Mouse (Mus musculus) forebrain, embryonic 14.5 days (tissue): ENCODE results near the gene Rph3al. TPM values are rescaled to one million over a fixed set of nuclear protein-coding genes. Genes with fewer than 3 reads are reported as not detected.

ENCODE experiments used
- ATAC-seq: fragments of 200-750 bp; cut with Nextera tagmentation; 2 replicates; pipeline ENCODE4 v1.8.0; 2017; ENCODE audit warnings: mild to moderate bottlenecking, moderate library complexity
- DNase-seq: peaks from one replicate; pipeline ENCODE4 v3.0.0-alpha.2; 2015; ENCODE audit warnings: low spot score
- H3K27ac ChIP-seq: fragments of 300-500 bp; sonication (generic); 2 replicates; pipeline ENCODE4 v1.5.1; 2014; ENCODE audit warnings: low read depth, mild to moderate bottlenecking, control low read depth, low read length, moderate library complexity
- H3K27me3 ChIP-seq: fragments of 300-500 bp; sonication (generic); replicated peaks from 2 replicates; pipeline ENCODE4 v1.6.1; 2014; ENCODE audit warnings: low read length, control low read depth, mixed read lengths; ENCODE audit not compliant: control insufficient read depth, insufficient read depth
- H3K36me3 ChIP-seq: fragments of 300-500 bp; sonication (generic); 2 replicates; pipeline ENCODE4 v1.6.1; 2014; ENCODE audit warnings: low read length, control low read depth; ENCODE audit not compliant: control insufficient read depth, insufficient read depth
- H3K4me1 ChIP-seq: fragments of 300-500 bp; sonication (generic); 2 replicates; pipeline ENCODE4 v1.6.1; 2014; ENCODE audit warnings: antibody characterized with exemption, low read length, control low read depth; ENCODE audit not compliant: control insufficient read depth, insufficient read depth
- H3K4me2 ChIP-seq: fragments of 300-500 bp; sonication (generic); 2 replicates; pipeline ENCODE4 v1.6.1; 2014; ENCODE audit warnings: mild to moderate bottlenecking, control low read depth, low read length
- H3K4me3 ChIP-seq: fragments of 300-500 bp; sonication (generic); 2 replicates; pipeline ENCODE4 v1.5.1; 2014; ENCODE audit warnings: low read depth, low read length, control low read depth
- H3K9ac ChIP-seq: fragments of 300-500 bp; sonication (generic); 2 replicates; pipeline ENCODE4 v1.6.1; 2014; ENCODE audit warnings: mild to moderate bottlenecking, low read length, control low read depth, moderate library complexity
- H3K9me3 ChIP-seq: fragments of 300-500 bp; sonication (generic); replicated peaks from 2 replicates; pipeline ENCODE4 v1.6.1; 2016; ENCODE audit warnings: low read length, control low read depth, mixed read lengths; ENCODE audit not compliant: control insufficient read depth
- WGBS: fragments of 180-500 bp; shearing (Covaris S2); extraction: QIAGEN DNeasy Blood & Tissue Kit; methylation state at CpG from one replicate; pipeline ENCODE4 v1.1.7; 2014; 5-methylcytosine and 5-hydroxymethylcytosine counted together
- polyA plus RNA-seq: library from polyadenylated mRNA; unstranded; fragments of >200 nt; fragmentation: Nextera tagmentation; extraction: Ambion mirVana; gene quantifications from 2 replicates; pipeline ENCODE4 v1.2.1, GENCODE M21; 2014

Rph3al gene
- polyA plus RNA-seq, 1 experiment from 2014 or later = 2.8 TPM

- Histone ChIP-seq H3K4me3 (no peak overlapping the region), H3K4me2 (no peak overlapping the region), H3K27ac (no peak overlapping the region), H3K4me1 (no peaks in the 10 kb centered on the region), H3K9ac (no peak overlapping the region), H3K36me3 (no peaks in the 10 kb centered on the region), H3K27me3 (no peaks in the 10 kb centered on the region), H3K9me3 (no peaks in the 10 kb centered on the region)
- 93% methylated on average over 3 of the region's 3 CpGs for WGBS
- DNase-seq = no peak
- ATAC-seq = no peak
Observed at GRCm38 (mm10) chr11:75881234-75881633, 57.0 kb downstream of the Rph3al start.

GRCm38 (mm10) chr11:75880064-75880463, 58.2 kb downstream of the Rph3al start:
- WGBS = 53% methylated on average over 8 of the region's 8 CpGs
- Histone ChIP-seq H3K27me3 (no peaks in the 10 kb centered on the region), H3K4me1 (no peaks in the 10 kb centered on the region), H3K9ac (no peak overlapping the region), H3K4me3 (no peak overlapping the region), H3K36me3 (no peaks in the 10 kb centered on the region), H3K9me3 (no peaks in the 10 kb centered on the region), H3K4me2 (no peak overlapping the region), H3K27ac (no peak overlapping the region)
- ATAC-seq (no peak), DNase-seq (no peak)

- WGBS = 91% methylated on average over 8 of the region's 8 CpGs
- H3K9me3 ChIP-seq = no peaks in the 10 kb centered on the region
- H3K4me2 ChIP-seq = no peak overlapping the region
- no peaks in the 10 kb centered on the region for H3K4me1 ChIP-seq
- no peak overlapping the region for H3K4me3 ChIP-seq
- DNase-seq (no peak), ATAC-seq (no peak)
- no peaks in the 10 kb centered on the region for H3K36me3 ChIP-seq
- H3K27ac ChIP-seq = no peak overlapping the region
- H3K9ac ChIP-seq = no peak overlapping the region
- no peaks in the 10 kb centered on the region for H3K27me3 ChIP-seq
Observed at GRCm38 (mm10) chr11:75878460-75878859, 59.8 kb downstream of the Rph3al start.

GRCm38 (mm10) chr11:75876043-75876780, 62.0 kb downstream of the Rph3al start:
- DNase-seq (no peak), ATAC-seq (no peak)
- Histone ChIP-seq H3K4me3 (no peak overlapping the region), H3K4me2 (no peak overlapping the region), H3K27me3 (no peaks in the 10 kb centered on the region), H3K9me3 (no peaks in the 10 kb centered on the region), H3K36me3 (no peaks in the 10 kb centered on the region), H3K27ac (no peak overlapping the region), H3K4me1 (no peaks in the 10 kb centered on the region), H3K9ac (no peak overlapping the region)
- WGBS = 55% methylated on average over 15 of the region's 15 CpGs

GRCm38 (mm10) chr11:75871688-75872087, 66.5 kb downstream of the Rph3al start:
- Histone ChIP-seq H3K9ac (no peak overlapping the region), H3K27ac (no peak overlapping the region), H3K27me3 (no peaks in the 10 kb centered on the region), H3K4me3 (no peak overlapping the region), H3K4me2 (no peak overlapping the region), H3K4me1 (peaks cover 17% of the 10 kb centered on the region), H3K36me3 (no peaks in the 10 kb centered on the region), H3K9me3 (no peaks in the 10 kb centered on the region)
- ATAC-seq (no peak), DNase-seq (no peak)
- 96% methylated on average over 1 of the region's 1 CpGs for WGBS

- no peak overlapping the region for H3K9ac ChIP-seq
- 0 out of 2 replicates have a peak overlapping the region, but pooled peaks have one; percentile 11 for H3K27ac ChIP-seq
- no peaks in the 10 kb centered on the region for H3K27me3 ChIP-seq
- H3K36me3 ChIP-seq = no peaks in the 10 kb centered on the region
- no peaks in the 10 kb centered on the region for H3K9me3 ChIP-seq
- WGBS = 21% methylated on average over 4 of the region's 4 CpGs
- H3K4me1 ChIP-seq = peaks cover 19% of the 10 kb centered on the region
- ATAC-seq (no peak), DNase-seq (no peak)
- H3K4me2 ChIP-seq = no peak overlapping the region
- H3K4me3 ChIP-seq = no peak overlapping the region
Observed at GRCm38 (mm10) chr11:75870947-75871346, 67.3 kb downstream of the Rph3al start.

- DNase-seq (no peak), ATAC-seq (0 out of 2 replicates have a peak, but pooled peaks have one; percentile 24)
- Histone ChIP-seq H3K4me3 (no peak overlapping the region), H3K9me3 (no peaks in the 10 kb centered on the region), H3K4me2 (no peak overlapping the region), H3K36me3 (no peaks in the 10 kb centered on the region), H3K4me1 (peaks cover 25% of the 10 kb centered on the region), H3K27me3 (no peaks in the 10 kb centered on the region), H3K9ac (no peak overlapping the region), H3K27ac (peak overlapping the region; percentile 44; the same call in 1 of the 2 replicates)
- 29% methylated on average over 5 of the region's 5 CpGs for WGBS
Observed at GRCm38 (mm10) chr11:75870386-75870785, 67.8 kb downstream of the Rph3al start.

GRCm38 (mm10) chr11:75869898-75870297, 68.3 kb downstream of the Rph3al start:
- no peaks in the 10 kb centered on the region for H3K27me3 ChIP-seq
- DNase-seq = peak; percentile 86
- ATAC-seq = peak; percentile 91
- H3K4me3 ChIP-seq = no peak overlapping the region
- no peak overlapping the region for H3K4me2 ChIP-seq
- WGBS = 30% methylated on average over 5 of the region's 5 CpGs
- peaks cover 27% of the 10 kb centered on the region for H3K4me1 ChIP-seq
- H3K9me3 ChIP-seq = no peaks in the 10 kb centered on the region
- no peak overlapping the region for H3K9ac ChIP-seq
- peak overlapping the region; percentile 44; the same call in 1 of the 2 replicates for H3K27ac ChIP-seq
- no peaks in the 10 kb centered on the region for H3K36me3 ChIP-seq

- whole genome bisulfite sequencing = 64% methylated on average over 4 of the region's 4 CpGs
- no peak for DNase-seq
- peaks cover 36% of the 10 kb centered on the region for H3K4me1 ChIP-seq
- H3K4me3 ChIP-seq = no peak overlapping the region
- no peak overlapping the region for H3K9ac ChIP-seq
- no peak overlapping the region for H3K4me2 ChIP-seq
- no peak overlapping the region for H3K27ac ChIP-seq
- no peak for ATAC-seq
- H3K27me3 ChIP-seq = no peaks in the 10 kb centered on the region
- no peaks in the 10 kb centered on the region for H3K9me3 ChIP-seq
- H3K36me3 ChIP-seq = no peaks in the 10 kb centered on the region
Observed at GRCm38 (mm10) chr11:75866861-75867260, 71.4 kb downstream of the Rph3al start.
